Mouse (Mus musculus): ENCODE results near the gene Gm7168.
"Not testable (repeated sequence)": the region's sequence is repeated elsewhere in the genome, so short reads cannot be mapped to it uniquely, and the experiment has no call there.

Gene Gm7168

DNA sequence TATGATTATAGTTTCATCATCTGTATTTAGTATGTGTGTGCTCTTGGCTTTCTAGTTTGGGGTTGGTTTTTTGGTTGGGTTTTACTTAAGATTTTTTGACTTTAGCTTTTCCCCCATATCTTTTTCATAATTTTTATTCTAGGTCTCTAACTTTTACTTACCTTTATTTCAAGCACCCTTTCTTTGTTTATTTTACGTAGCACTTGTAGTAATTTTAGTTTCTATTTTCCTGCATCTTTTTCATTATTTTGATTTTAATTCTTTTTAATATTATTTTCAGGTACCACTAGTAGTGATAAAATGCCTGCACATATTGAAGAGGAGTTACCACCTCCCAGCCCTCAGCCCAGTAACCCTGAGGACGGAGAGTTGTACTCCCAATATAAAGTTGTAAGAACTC is at the start of gene Gm7168:
Gene Gm7168 (plus strand): TSS at position 301 of the 400 bp plus-strand sequence.
- DNase-seq (ENCODE audit: low read depth), result not testable (repeated sequence)

DNA sequence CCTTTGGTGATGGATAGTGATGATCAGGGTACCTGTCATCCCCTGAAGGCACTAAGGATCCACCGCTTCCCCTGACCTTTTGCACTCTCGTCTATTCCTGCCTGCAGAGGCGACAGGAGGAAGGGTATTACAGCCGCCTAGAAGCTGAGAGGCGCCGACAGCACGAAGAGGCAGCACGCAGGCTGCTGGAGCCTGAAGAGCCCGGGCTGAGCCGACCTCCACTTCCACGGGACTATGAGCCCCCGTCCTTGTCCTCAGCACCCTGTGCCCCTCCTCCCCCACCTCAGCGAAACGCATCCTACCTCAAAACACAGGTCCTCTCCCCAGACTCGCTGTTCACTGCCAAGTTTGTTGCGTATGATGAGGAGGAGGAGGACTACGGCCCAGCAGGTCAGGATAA is 49.3 kb upstream of the Gm7168 start:
- no peak for DNase-seq (ENCODE audit: low read depth)

DNA sequence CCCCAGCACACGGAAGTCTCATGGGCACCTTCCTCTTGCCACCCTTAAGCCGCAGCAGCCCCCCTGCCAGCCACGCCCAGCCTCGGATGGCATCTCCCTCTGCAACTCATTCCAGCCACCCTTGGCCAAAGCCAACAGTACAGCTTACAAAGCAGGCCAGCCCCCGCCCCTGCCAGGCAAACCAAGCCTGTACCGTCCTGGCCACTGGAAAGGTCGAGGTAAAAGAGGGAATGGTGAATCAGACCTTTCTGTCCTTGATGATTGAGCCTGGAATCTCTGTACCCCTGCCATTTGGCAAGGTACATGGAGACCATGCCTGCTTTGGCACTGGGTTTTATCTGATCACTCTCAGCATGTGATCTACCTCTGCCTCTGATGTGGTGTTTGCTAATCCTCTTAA is 48.9 kb upstream of the Gm7168 start:
- DNase-seq (ENCODE audit: low read depth), result no peak

DNA sequence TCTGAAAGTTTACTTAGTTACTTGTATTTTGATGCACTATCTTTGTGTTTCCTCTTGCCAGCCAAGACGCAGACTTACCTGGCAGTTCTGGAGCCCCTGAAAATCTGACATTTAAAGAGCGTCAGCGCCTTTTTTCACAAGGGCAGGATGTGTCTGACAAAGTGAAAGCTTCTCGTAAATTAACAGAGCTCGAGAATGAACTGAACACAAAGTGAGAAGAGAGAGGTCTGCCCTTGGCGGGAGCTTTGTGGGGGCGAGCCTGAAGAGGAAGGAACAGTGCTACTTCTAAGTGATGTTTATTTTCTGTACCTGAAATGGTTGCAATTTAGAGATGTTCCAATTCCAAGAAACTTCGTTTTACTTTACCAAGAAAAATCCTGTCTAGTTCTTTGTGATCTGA is 44.4 kb upstream of the Gm7168 start:
- DNase-seq (ENCODE audit: low read depth), result no peak

DNA sequence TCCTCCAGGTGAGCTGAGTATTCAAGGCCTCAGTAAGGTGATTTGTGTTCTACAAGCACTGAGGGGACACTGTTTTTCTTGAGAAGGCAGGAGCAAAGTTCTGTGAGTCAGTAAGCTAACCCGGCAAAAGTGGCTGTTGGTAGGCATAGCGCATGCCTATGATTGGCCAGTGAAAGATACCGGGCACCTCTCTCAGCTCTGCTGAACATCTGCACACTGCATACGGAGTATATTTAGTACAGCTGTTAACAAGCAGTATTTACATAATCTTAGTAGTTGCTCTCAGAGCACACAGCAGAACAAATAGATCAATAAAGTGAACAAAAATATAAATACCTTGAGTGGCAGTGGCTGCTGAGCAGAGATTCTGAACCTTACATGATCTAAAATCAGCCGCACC is 41.1 kb upstream of the Gm7168 start:
- no peak for DNase-seq (ENCODE audit: low read depth)

DNA sequence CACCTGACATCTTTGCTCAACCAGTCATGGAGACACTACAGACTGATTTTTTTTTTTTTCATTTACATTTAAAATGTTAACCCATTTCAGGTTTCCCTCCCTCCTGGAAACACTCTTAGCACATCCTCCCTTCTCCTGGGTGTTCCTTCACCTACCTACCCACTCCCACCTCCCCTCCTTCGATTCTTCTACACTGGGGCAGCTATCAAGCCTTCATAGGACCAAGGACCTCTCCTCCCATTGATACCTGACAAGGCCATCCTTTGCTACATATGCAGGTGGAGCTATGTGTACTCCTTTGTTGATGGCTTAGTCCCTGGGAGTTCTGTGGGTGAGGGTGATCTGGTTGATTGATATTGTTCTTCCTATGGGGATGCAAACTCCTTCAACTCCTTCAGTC is 40.5 kb upstream of the Gm7168 start:
- no peak for DNase-seq (ENCODE audit: low read depth)

DNA sequence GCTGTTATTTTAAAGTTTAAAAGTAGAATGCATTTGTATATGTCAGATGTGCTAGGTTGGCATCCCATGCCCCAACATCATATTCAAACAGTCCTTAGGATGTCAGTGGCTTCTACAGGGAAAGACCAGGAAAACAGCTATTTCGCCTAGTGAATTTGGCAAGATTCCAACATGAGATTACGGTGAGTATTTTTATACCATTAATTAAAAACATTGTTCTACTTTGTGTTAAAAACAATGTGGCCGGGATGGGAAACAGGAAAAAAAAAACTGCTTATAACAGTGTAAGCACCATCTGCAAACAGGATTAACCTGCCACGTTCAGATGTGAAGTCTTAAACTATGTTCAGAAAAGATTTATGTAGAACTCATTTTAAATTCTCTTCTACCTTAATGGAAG is 34.2 kb upstream of the Gm7168 start:
- no peak for DNase-seq (ENCODE audit: low read depth)

DNA sequence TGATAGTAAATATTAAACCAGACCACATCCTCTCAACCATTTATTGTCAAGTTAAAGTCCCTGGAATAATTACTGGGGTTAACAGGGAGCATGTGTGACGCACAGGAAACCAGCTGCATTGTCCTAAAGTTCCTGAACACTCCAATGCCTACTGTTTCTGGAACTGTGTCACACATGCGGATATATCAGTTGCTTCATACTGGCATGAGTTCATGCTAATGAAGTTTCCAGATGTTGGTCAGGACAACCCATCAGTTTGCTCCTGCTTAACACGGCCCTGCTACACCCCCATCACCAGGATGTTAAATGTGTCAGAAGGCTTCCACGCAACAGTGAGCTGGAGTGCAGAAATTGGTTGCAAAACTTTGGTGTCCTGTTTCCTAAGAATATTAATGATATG is 33.6 kb upstream of the Gm7168 start:
- DNase-seq (ENCODE audit: low read depth), result no peak

DNA sequence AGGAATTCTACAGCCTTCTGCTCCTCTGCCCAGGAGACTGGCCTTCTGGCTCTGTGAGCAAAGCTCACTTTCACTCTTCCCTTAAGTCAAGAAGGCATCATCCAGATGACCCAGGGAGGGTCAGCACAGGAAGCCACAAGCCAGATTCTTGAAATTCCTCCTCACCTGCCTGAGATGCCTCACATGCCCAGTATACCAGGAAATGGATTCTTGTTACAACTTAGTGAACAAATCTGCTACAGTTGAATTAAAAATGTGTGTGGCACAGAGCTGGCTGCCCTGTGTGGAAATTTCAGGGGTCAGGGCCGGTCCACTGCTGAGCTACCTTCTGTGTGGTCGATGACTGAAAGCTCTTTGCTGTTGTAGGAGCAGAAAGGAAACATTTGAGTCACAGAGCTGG is 27.4 kb upstream of the Gm7168 start:
- DNase-seq (ENCODE audit: low read depth), result no peak

DNA sequence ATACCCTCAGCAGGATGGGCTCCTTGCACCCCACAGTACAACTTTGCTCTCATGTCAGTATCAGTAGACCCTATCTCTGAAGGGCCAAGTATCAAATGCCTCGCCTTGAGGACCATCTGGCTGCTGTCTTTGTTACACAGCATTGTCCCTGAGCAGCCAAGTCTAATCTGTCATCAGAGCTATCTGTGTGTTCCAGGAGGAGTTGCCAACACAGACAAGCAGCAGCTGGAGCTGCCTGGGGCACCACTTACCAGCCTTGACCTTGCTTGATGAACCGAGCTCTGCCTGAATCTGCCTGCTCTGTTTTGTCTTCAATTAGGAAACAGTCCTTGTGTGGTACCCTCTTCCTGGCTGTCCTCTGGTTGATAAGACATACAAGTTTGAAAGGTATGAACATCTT is 24.8 kb upstream of the Gm7168 start:
- no peak for DNase-seq (ENCODE audit: low read depth)

DNA sequence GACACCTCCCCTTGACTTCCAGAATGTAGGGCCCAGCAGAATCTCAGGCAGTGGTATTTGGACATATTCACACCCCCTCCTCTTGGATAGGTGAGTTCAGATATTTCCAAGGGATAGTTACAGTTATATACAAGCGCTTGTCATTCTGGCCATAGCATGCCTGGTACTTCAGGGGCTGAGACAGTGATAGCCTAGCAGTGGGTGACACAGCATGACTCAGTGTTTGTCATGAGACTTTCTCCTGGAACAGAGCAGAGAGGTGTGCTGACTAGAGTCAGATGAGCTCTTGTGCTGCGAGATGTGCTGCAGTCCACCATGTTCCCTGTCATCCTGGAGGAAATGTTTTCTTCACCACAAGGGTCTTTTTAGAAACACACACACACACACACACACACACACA is 23.6 kb upstream of the Gm7168 start:
- no peak for DNase-seq (ENCODE audit: low read depth)

DNA sequence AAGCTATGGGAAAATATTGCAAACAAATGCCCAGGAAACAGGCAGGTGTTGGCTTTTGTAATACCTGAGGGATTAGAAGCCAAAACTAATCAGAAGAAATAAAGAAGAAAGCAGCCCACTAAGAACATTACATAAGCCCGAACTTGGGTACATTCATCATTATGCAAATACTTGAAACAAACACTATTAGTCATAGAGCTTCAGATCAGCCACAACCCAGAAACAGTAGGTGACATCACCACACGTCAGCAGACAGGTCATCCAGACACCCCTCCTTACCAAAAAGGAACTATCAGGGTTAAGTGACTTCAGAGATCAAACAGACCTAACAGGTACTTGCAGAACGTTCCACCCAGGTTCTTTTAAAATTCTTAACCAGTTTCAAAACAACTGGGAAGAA is 22.2 kb upstream of the Gm7168 start:
- DNase-seq (ENCODE audit: low read depth), result no peak

DNA sequence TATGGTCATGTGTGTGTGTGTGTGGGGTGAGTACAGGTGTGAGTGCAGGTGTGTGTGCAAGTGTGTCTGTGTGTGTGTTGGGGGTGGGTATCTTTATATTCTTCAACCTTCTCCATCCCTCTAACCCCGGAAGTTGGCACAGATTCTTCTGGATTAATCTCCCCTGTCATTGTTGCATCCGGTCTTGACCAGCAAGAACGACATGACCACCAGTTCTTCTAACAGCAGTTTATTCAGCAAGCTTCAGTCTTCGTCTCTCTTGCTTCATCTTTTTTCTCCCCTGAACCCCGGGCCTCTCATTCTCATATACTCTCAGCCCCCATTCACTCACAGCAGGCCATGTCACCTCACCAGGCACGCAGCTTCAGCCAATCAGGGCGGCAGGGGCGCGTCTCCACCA is 17.8 kb upstream of the Gm7168 start:
- DNase-seq (ENCODE audit: low read depth), result no peak

DNA sequence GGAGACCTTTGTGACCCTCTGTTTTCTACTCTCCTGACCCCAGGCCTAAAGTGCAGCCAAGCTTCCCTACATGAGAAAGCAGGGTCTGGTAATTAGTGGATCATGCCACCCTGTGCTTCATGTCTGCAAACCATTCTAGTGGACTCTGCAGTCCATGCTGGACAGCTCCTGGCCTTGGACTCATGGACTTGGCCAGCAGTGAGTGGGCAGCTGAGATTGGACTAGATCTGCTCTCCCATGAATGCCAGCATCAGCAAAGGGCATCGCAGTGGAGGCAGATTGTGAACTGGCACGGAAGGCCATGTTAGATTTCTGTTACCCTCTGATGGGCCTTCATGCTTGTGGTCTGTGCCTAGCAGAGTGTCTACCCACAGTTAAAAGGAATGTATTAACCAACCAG is 12.8 kb upstream of the Gm7168 start:
- DNase-seq (ENCODE audit: low read depth), result not testable (repeated sequence)

DNA sequence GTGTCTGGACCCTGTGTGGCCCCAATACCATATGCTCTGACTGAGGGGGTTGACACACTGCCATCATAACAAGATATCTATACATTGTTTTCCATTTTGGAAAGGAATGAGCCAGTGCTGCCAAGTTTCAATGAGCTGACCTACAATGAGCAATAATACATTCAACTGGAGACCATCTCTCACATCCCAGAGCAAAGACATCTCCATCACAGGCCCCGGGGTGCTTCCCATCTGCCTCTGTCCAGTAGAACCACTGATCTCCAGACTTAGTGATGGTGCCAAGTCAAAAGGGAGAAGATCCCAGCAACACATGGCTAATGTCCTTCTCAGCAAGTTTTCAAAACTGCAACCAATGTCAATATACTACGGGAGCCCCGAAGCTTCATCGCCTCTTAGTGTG is 10.4 kb upstream of the Gm7168 start:
- no peak for DNase-seq (ENCODE audit: low read depth)

DNA sequence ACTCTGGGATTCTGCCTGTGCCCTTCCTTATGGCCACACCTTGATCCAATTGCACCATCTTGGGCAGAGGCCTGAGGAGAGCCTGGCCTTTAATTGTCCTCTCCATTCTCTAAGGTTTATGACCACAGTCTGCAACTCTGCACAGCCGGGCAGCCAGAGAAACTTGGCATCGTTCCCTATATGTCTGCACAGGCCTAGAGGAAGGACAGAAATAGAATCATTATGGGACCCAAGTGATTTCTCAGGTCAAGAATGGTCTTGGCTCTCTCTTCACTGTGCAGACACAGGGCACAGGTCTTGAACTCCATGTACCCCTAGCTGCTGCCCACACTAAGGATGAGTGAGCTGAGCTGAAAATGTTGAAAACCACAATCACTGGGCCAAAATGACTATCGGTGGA is 9.5 kb upstream of the Gm7168 start:
- no peak for DNase-seq (ENCODE audit: low read depth)

DNA sequence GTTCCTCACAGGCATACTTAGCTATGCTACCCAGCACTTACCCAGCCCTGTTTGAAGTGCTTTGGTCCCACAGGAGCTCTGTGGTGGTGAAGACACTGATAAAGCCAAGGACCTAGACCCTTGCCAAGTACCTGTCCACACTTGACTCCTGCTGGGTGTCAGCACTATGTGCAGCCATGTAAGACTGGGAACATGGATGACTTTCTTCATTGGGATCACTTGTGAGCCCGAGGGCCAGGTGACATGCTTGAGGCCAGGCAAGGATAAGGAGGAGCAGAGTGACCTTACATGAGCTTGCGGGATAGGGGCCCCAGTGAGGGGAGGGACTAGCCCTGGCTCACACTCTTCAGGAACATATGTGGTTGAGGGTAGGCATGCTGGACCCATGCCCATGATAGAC is 8.9 kb upstream of the Gm7168 start:
- DNase-seq (ENCODE audit: low read depth), result not testable (repeated sequence)

DNA sequence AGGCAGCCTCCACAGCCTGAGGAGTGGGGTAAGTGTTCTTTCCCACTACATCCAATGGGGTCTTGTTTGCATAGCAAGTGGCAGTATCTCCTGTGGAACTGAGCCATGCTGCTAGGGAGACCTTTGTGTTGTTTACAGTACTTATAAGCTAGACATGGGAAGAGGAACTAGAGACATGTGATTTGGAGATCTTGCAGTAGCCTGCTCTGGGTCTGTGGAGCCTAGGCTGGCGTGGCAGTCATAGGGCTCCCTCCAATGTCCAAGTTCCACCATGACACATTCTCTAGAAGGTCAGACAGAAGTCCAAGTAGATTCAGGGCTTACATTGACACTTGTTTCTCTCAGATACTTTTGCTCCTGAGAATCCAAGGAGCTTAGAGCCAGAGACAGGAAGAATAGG is 7.7 kb upstream of the Gm7168 start:
- no peak for DNase-seq (ENCODE audit: low read depth)

DNA sequence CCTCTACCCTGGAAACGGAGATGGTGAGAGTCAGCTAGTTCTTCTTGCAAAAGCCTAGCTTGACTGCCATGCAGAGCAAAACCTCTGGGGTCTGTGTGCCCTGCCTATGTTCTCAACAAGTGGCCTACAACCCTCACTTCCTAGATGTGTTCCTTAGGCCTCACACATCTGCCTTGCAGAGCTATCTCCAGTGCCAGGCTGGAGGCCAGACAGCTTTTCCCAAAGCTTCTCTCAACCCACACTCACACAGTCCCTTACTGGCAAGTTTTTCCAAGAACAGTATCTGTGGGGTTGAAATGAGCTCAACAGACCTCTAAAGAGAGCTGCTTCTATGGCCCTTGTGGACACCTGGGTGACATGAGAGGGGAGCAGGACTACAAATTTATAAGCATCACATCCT is 3.4 kb downstream of the Gm7168 start:
- not testable (repeated sequence) for DNase-seq (ENCODE audit: low read depth)

DNA sequence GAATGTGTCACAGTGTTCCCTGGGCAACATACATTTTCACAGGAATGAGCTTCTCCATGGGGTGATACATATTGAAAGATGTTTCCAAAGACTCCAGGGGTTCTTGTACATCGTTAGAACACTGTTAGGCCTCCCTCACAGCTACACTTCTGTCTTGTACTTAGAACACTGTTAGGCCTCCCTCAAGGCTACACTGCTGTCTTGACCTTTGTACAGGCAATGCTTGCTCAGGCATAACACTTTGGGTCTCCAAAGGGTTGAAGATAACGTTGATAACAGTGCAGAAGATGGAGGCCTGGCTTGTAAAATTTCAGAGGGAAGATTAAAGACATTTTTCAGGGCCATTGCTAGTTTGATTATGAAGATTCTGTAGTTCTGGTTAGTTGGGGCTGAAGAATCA is 10.0 kb downstream of the Gm7168 start:
- not testable (repeated sequence) for DNase-seq (ENCODE audit: low read depth)

DNA sequence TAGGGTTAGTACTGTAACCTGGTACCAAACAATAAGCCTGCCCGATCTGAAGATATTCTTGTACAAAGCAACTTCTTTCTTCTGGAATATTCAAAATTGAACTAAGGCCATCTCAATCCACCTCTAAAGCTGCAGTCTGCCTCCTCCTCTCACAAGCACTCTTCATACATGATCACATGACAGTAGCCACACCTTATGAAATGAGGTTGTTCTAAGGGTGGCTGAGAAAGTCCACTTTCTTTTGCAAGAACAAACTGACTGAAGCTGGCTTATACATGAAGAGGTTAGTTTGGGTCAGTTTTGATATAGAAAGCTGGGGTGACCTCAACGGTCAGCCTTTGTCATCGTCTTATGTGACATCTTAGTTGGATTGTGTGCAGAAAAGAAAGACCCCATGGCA is 14.1 kb downstream of the Gm7168 start:
- DNase-seq (ENCODE audit: low read depth), result not testable (repeated sequence)

DNA sequence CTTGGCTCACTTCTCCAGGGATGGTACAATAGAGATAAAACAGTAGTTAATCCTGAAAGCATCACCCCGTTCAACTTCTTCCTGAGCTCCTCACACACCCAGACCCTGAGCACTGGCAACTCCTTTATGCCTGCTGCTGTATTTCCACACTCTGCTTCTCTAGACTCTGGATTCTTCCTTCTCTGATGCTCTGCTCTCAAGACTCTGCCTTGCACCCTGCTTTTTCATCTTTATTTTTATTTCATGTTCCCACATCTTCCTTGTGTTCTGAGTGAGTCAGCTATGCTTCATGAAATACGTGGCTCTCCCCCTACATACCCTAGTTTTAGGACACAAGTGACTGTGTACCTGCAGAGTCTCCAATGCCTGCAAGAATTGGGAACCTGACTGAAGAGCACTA is 16.9 kb downstream of the Gm7168 start:
- DNase-seq (ENCODE audit: low read depth), result not testable (repeated sequence)

DNA sequence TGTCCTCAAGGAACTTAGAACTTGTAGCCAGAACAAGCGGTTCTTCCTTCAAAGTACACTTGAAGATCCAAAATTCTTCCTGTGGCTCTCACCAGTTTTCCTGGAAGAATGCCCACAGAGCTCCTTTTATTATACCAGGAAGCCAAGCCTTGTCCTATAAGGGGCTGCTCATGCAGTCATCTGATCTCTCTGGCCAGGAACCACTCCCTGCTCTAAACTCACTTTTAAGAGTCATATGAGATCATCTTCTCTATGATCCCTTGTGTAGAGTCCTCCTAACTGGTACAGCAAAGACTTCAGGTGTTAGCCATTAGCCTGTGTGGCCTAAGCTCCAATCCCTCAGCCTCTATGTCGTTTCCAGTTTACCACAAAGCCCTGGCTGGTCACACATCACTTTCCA is 21.7 kb downstream of the Gm7168 start:
- not testable (repeated sequence) for DNase-seq (ENCODE audit: low read depth)

DNA sequence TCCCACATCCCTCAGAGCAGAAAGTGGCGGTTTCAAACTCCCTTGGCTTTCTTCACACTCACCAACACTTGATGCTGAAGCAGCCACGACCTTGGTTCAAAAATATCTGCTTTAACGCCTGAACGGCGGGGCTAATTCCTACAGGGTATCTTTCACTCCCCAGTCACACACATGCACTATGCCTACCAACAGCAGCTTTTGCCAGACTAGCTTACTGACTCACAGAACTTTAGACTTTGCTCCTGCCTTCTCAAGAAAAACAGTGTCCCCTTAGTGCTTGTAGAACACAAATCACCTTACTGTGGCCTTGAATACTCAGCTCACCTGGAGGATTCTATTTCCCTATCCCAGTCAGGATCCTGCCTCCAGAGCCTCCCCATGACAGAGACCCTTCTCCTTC is 22.6 kb downstream of the Gm7168 start:
- not testable (repeated sequence) for DNase-seq (ENCODE audit: low read depth)

DNA sequence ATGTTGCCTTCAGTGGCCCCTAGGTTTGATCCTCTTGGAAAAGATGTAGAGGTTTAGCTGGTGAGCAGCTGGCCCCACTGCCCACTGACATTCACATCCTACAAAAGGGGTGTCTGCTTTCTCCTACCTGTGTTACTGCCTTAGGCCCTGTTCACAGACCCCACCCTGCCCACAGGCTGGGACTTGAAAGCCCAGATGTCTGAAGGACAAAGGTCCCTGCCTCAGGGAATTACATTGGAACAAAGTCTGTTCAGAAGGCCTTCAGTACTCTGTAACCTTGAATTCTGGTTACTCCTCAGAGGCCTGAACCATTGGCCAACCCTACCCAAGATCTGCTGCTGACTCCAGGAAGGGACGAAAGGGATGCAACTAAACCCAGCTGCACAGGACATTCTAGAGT is 39.5 kb downstream of the Gm7168 start:
- DNase-seq (ENCODE audit: low read depth), result no peak

Data from c-Kit-positive CD71-negative TER-119-negative erythroid progenitor cells, embryonic 14.5 days (primary cell).